Mouse (Mus musculus): Measurements from ENCODE around the gene Iqcc. TPM values are rescaled to one million over a fixed set of nuclear protein-coding genes. Genes with fewer than 3 reads are reported as not detected.

Iqcc gene
- 5.0 TPM for polyA plus RNA-seq (2014; fragmentation: Illumina TruSeq; extraction: RNeasy Lipid Tissue Mini Kit (QIAGEN cat#74804); ENCODE audit: low read depth, low replicate concordance)

GRCm38 (mm10) chr4:129618786-129619691 is at the start of gene Iqcc:
Gene Iqcc, minus strand, starts transcription at chr4:129619099.

GRCm38 (mm10) chr4:129640638-129641467 is 22.0 kb upstream of the Iqcc start, which contains the start of gene Txlna:
Gene Txlna, minus strand, starts transcription at chr4:129641065.

GRCm38 (mm10) chr4:129623681-129624091 is 4.8 kb upstream of the Iqcc start, which contains the start of gene Ccdc28b:
Gene Ccdc28b, minus strand, starts transcription at chr4:129623947.

GRCm38 (mm10) chr4:129614093-129614492 is 4.8 kb downstream of the Iqcc start, which contains the start of gene Dcdc2b:
Gene Dcdc2b, minus strand, starts transcription at chr4:129614257.

GRCm38 (mm10) chr4:129600233-129601158 is 18.4 kb downstream of the Iqcc start, which contains the start of the genes Eif3i and Tmem234:
Gene Eif3i, minus strand, starts transcription at chr4:129600648.
Gene Tmem234, plus strand, starts transcription at chr4:129600668.

GRCm38 (mm10) chr4:129578466-129578865 is 40.4 kb downstream of the Iqcc start, which contains the start of gene Fam167b:
Gene Fam167b, minus strand, starts transcription at chr4:129578549.

GRCm38 (mm10) chr4:129573430-129573829 is 45.5 kb downstream of the Iqcc start, which contains the start of gene Lck:
Gene Lck, minus strand, starts transcription at chr4:129573641.

Other genes with a start within 250 kb of the Iqcc start
- 0.58 TPM for gene Zbtb8a, start 241.0 kb downstream of the Iqcc start, polyA plus RNA-seq (2014; fragmentation: Illumina TruSeq; extraction: RNeasy Lipid Tissue Mini Kit (QIAGEN cat#74804); ENCODE audit: low read depth, low replicate concordance)
- not detected for gene Zbtb8b, start 178.2 kb downstream of the Iqcc start, polyA plus RNA-seq (2014; fragmentation: Illumina TruSeq; extraction: RNeasy Lipid Tissue Mini Kit (QIAGEN cat#74804); ENCODE audit: low read depth, low replicate concordance)
- gene Bsdc1, start 157.5 kb downstream of the Iqcc start, polyA plus RNA-seq (2014; fragmentation: Illumina TruSeq; extraction: RNeasy Lipid Tissue Mini Kit (QIAGEN cat#74804); ENCODE audit: low read depth, low replicate concordance), result 13.3 TPM
- not detected for gene Tssk3, start 128.1 kb downstream of the Iqcc start, polyA plus RNA-seq (2014; fragmentation: Illumina TruSeq; extraction: RNeasy Lipid Tissue Mini Kit (QIAGEN cat#74804); ENCODE audit: low read depth, low replicate concordance)
- gene Fam229a, start 127.9 kb downstream of the Iqcc start, polyA plus RNA-seq (2014; fragmentation: Illumina TruSeq; extraction: RNeasy Lipid Tissue Mini Kit (QIAGEN cat#74804); ENCODE audit: low read depth, low replicate concordance), result not detected
- 10.8 TPM for gene Marcksl1, start 105.5 kb downstream of the Iqcc start, polyA plus RNA-seq (2014; fragmentation: Illumina TruSeq; extraction: RNeasy Lipid Tissue Mini Kit (QIAGEN cat#74804); ENCODE audit: low read depth, low replicate concordance)
- gene Hdac1, start 76.4 kb downstream of the Iqcc start, polyA plus RNA-seq (2014; fragmentation: Illumina TruSeq; extraction: RNeasy Lipid Tissue Mini Kit (QIAGEN cat#74804); ENCODE audit: low read depth, low replicate concordance), result 17.1 TPM
- 0.24 TPM for gene Lck, start 45.5 kb downstream of the Iqcc start, polyA plus RNA-seq (2014; fragmentation: Illumina TruSeq; extraction: RNeasy Lipid Tissue Mini Kit (QIAGEN cat#74804); ENCODE audit: low read depth, low replicate concordance)
- 0.48 TPM for gene Fam167b, start 40.5 kb downstream of the Iqcc start, polyA plus RNA-seq (2014; fragmentation: Illumina TruSeq; extraction: RNeasy Lipid Tissue Mini Kit (QIAGEN cat#74804); ENCODE audit: low read depth, low replicate concordance)
- 19.5 TPM for gene Eif3i, start 18.5 kb downstream of the Iqcc start, polyA plus RNA-seq (2014; fragmentation: Illumina TruSeq; extraction: RNeasy Lipid Tissue Mini Kit (QIAGEN cat#74804); ENCODE audit: low read depth, low replicate concordance)
- gene Tmem234, start 18.4 kb downstream of the Iqcc start, polyA plus RNA-seq (2014; fragmentation: Illumina TruSeq; extraction: RNeasy Lipid Tissue Mini Kit (QIAGEN cat#74804); ENCODE audit: low read depth, low replicate concordance), result 29.8 TPM
- not detected for gene Dcdc2b, start 4.8 kb downstream of the Iqcc start, polyA plus RNA-seq (2014; fragmentation: Illumina TruSeq; extraction: RNeasy Lipid Tissue Mini Kit (QIAGEN cat#74804); ENCODE audit: low read depth, low replicate concordance)
- 3.7 TPM for gene Ccdc28b, start 4.8 kb upstream of the Iqcc start, polyA plus RNA-seq (2014; fragmentation: Illumina TruSeq; extraction: RNeasy Lipid Tissue Mini Kit (QIAGEN cat#74804); ENCODE audit: low read depth, low replicate concordance)
- 5.4 TPM for gene Txlna, start 22.0 kb upstream of the Iqcc start, polyA plus RNA-seq (2014; fragmentation: Illumina TruSeq; extraction: RNeasy Lipid Tissue Mini Kit (QIAGEN cat#74804); ENCODE audit: low read depth, low replicate concordance)
- 18.3 TPM for gene Kpna6, start 53.7 kb upstream of the Iqcc start, polyA plus RNA-seq (2014; fragmentation: Illumina TruSeq; extraction: RNeasy Lipid Tissue Mini Kit (QIAGEN cat#74804); ENCODE audit: low read depth, low replicate concordance)
- 0.29 TPM for gene Tmem39b, start 77.7 kb upstream of the Iqcc start, polyA plus RNA-seq (2014; fragmentation: Illumina TruSeq; extraction: RNeasy Lipid Tissue Mini Kit (QIAGEN cat#74804); ENCODE audit: low read depth, low replicate concordance)
- gene Khdrbs1, start 123.2 kb upstream of the Iqcc start, polyA plus RNA-seq (2014; fragmentation: Illumina TruSeq; extraction: RNeasy Lipid Tissue Mini Kit (QIAGEN cat#74804); ENCODE audit: low read depth, low replicate concordance), result 35.8 TPM
- gene Ptp4a2, start 192.1 kb upstream of the Iqcc start, polyA plus RNA-seq (2014; fragmentation: Illumina TruSeq; extraction: RNeasy Lipid Tissue Mini Kit (QIAGEN cat#74804); ENCODE audit: low read depth, low replicate concordance), result 353 TPM